In the genomic region with DNA sequence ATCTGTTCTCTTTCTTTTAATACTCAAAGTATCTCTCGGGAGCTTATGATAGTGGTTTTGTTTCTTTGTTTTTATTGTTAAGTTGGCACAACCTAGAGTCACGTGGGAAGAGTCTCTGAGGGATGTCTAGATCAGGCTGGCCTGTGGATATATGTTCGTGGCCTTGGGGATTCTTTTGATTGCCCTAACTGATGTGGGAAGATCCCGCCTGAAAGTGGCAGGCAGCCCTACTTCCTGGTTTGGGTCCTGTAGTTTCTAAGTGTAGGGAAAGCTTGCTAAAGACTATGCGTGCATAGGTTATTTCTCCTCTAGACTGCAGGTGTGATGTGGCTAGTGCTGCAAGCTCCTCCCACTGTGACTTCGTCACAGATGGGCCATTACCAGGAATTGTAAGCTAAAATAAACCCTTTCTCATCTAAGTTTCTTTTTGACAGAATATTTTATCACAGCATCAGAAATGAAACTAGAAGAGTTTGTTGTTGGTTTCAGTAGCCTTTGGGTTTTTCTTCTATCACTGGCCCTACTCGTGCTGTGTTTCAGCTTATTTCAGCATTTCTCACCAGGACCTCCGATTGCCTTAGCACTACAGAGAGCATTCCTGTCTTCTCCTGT, we compare ENCODE assay signal across 21 mouse cellular contexts. TPM values are rescaled to one million over a fixed set of nuclear protein-coding genes. Genes with fewer than 3 reads are reported as not detected.
DNase-seq lines count a peak whose midpoint lies in the region; ATAC-seq and TF ChIP-seq lines count a peak whose summit lies in the region.
"Had no signal": no experiment of that assay in that cellular context is flagged by ENCODE, and none has a peak within 500 bp of the region (broad histone marks: within the 10 kb centered on the region; RNA-seq: fewer than 3 reads in every experiment).

No protein-coding gene starts in this region.

- no peaks in the 10 kb centered on the region for H3K9me3 ChIP-seq in CH12.LX (replicated peaks; ENCODE audit: low read length)
- H3K9me3 ChIP-seq in forebrain, embryonic 16.5 days (ENCODE audit: control insufficient read depth, low read length) = no peaks in the 10 kb centered on the region
- H3K9me3 ChIP-seq: embryonic facial prominence, embryonic 10.5 days; embryonic facial prominence, embryonic 12.5 days; G1E had no signal

- H3K4me1 ChIP-seq in CH12.LX (ENCODE audit: control insufficient read depth in 1 of 2, insufficient read depth in 2 of 2) = peaks cover 3 to 41% of the 10 kb centered on the region in 2 experiments
- peaks cover 14% of the 10 kb centered on the region for H3K4me1 ChIP-seq in forebrain, embryonic 16.5 days (replicated peaks; ENCODE audit: control insufficient read depth, insufficient read depth, low read length)

- no peak for ATAC-seq in activated CD4-positive, CD25-positive, alpha-beta regulatory T cell, adult 4 months
- no peak for ATAC-seq in forebrain, embryonic 16.5 days
- ATAC-seq: CD4-positive, CD25-positive, alpha-beta regulatory T cell, adult 4 months; forebrain, embryonic 14.5 days; forebrain, postnatal 0 days; Patski had no signal

- in situ Hi-C loops in CH12.LX (cut with MboI; ENCODE audit: low pct_ligation_motif_present, low pct_unique_long_range_greater_than_20kb, low sequenced_read_pairs) = no loop called here

- dilution Hi-C loops in CH12.LX (cut with MboI; ENCODE audit: extremely low pct_ligation_motif_present, extremely low pct_unique_long_range_greater_than_20kb, low sequenced_read_pairs) = no loop called here

- TF ChIP-seq RAD21 in CH12.LX (IDR thresholded peaks at IDR 0.05; ENCODE audit: low read depth, low read length) = no peak

- peaks cover 29% of the 10 kb centered on the region for H3K79me2 ChIP-seq in CH12.LX (replicated peaks; ENCODE audit: control insufficient read depth, extremely low read depth, insufficient read depth, poor library complexity, severe bottlenecking)

- 0 out of 2 replicates have a peak, but pooled peaks have one; percentile 41 for TF ChIP-seq EP300 in CH12.LX (IDR thresholded peaks at IDR 0.05; ENCODE audit: low read length)

- DNase-seq in CD4-positive helper T cell, adult 2 months (ENCODE audit: low read depth, low spot score) = peak; percentile 23
- peak; percentile 23 for DNase-seq in CH12.LX (ENCODE audit: extremely low read depth)
- peak; percentile 59 for DNase-seq in induced T-regulatory cell, adult 2 months (ENCODE audit: low read depth)
- DNase-seq in c-Kit-positive CD71-positive TER-119-positive erythroid progenitor cells, embryonic 14.5 days (ENCODE audit: low spot score) = no peak
- DNase-seq: adrenal gland, adult 2 months; adrenal gland, postnatal 10 days; adrenal gland, postnatal 25 days; cerebellum, adult 11-12 months; cerebellum, adult 2 months; cerebellum, adult 9-10 months; cerebellum, postnatal 10 days; cerebellum, postnatal 25 days; forebrain, postnatal 0 days had no signal

- no peaks in the 10 kb centered on the region for H3K27me3 ChIP-seq in CH12.LX (replicated peaks)
- no peaks in the 10 kb centered on the region for H3K27me3 ChIP-seq in forebrain, embryonic 16.5 days (replicated peaks; ENCODE audit: control insufficient read depth, insufficient read depth, low read length)
- H3K27me3 ChIP-seq: embryonic facial prominence, embryonic 12.5 days; Patski had no signal

- H3K4me2 ChIP-seq in CH12.LX (ENCODE audit: insufficient read depth, low read depth, poor library complexity, severe bottlenecking) = peak overlapping the region; percentile 99; the same call in 1 of the 2 replicates
- no peak overlapping the region for H3K4me2 ChIP-seq in forebrain, embryonic 16.5 days (ENCODE audit: low read length)
- H3K4me2 ChIP-seq: embryonic facial prominence, embryonic 12.5 days had no signal

- no peak for TF ChIP-seq POLR2A in CH12.LX (IDR thresholded peaks at IDR 0.05; ENCODE audit: low read depth, low read length)

- no peak overlapping the region; the same call in 1 of the 2 replicates for H3K9ac ChIP-seq in CH12.LX (ENCODE audit: insufficient read depth, low read depth)
- no peak overlapping the region for H3K9ac ChIP-seq in forebrain, embryonic 16.5 days (replicated peaks; ENCODE audit: low read depth, low read length)
- H3K9ac ChIP-seq: embryonic facial prominence, embryonic 12.5 days; forebrain, postnatal 0 days had no signal

- WGBS in forebrain, embryonic 16.5 days = 91% methylated on average over 8 of the region's 8 CpGs

- TF ChIP-seq CTCF in CH12.LX (conservative IDR thresholded peaks at IDR 0.05 in 1 of 2, IDR thresholded peaks at IDR 0.05 in 1 of 2; ENCODE audit: low read depth in 2 of 2, low read length in 2 of 2) = no peak

- 0 out of 2 replicates have a peak overlapping the region, but pooled peaks have one; percentile 8 for H3K27ac ChIP-seq in CH12.LX (ENCODE audit: insufficient read depth, low read depth)
- H3K27ac ChIP-seq in forebrain, embryonic 16.5 days (ENCODE audit: low read length) = no peak overlapping the region
- H3K27ac ChIP-seq: embryonic facial prominence, embryonic 10.5 days; embryonic facial prominence, embryonic 12.5 days had no signal

- H3K4me3 ChIP-seq in CH12.LX (replicated peaks in 1 of 3; ENCODE audit: low read depth in 2 of 3, low read length in 2 of 3, poor library complexity in 1 of 3) = no peak overlapping the region
- H3K4me3 ChIP-seq in forebrain, embryonic 16.5 days (replicated peaks; ENCODE audit: low read length) = no peak overlapping the region
- H3K4me3 ChIP-seq: embryonic facial prominence, embryonic 10.5 days; embryonic facial prominence, embryonic 12.5 days had no signal

- peaks cover 40 to 68% of the 10 kb centered on the region in 2 experiments for H3K36me3 ChIP-seq in CH12.LX (replicated peaks in 1 of 2; ENCODE audit: control insufficient read depth in 1 of 2, insufficient read depth in 1 of 2, low read length in 1 of 2)
- peaks cover 23% of the 10 kb centered on the region for H3K36me3 ChIP-seq in forebrain, embryonic 16.5 days (ENCODE audit: control insufficient read depth, insufficient read depth)

TF ChIP-seq in CH12.LX, 34 proteins besides CTCF, POLR2A, EP300 and RAD21:
- TF ChIP-seq UBTF (IDR thresholded peaks at IDR 0.05; ENCODE audit: low read depth, low read length) (no peak), CHD2 (IDR thresholded peaks at IDR 0.05; ENCODE audit: low read length) (no peak), IRF4 (IDR thresholded peaks at IDR 0.05; ENCODE audit: low read depth, low read length) (peak; percentile 50; the same call in 1 of the 2 replicates), RCOR1 (conservative IDR thresholded peaks at IDR 0.05; ENCODE audit: low read depth, low read length) (no peak), ELF1 (IDR thresholded peaks at IDR 0.05; ENCODE audit: low read depth, low read length) (peak; percentile 65), POLR2AphosphoS2 (IDR thresholded peaks at IDR 0.05; ENCODE audit: low read depth, low read length) (no peak), MAX (IDR thresholded peaks at IDR 0.05; ENCODE audit: low read length) (no peak), ZNF384 (IDR thresholded peaks at IDR 0.05; ENCODE audit: low read depth, low read length) (no peak), MYC (IDR thresholded peaks at IDR 0.05; ENCODE audit: low read depth, low read length) (no peak), ZMIZ1 (IDR thresholded peaks at IDR 0.05; ENCODE audit: low read depth, low read length) (no peak), ETS1 (conservative IDR thresholded peaks at IDR 0.05; ENCODE audit: low read depth, low read length) (0 out of 2 replicates have a peak, but pooled peaks have one; percentile 26), E2F4 (IDR thresholded peaks at IDR 0.05; ENCODE audit: insufficient replicate concordance, low read depth, low read length) (no peak), MEF2A (IDR thresholded peaks at IDR 0.05; ENCODE audit: borderline replicate concordance, low read depth, low read length) (peak; percentile 70; the same call in 1 of the 2 replicates), MAFK (IDR thresholded peaks at IDR 0.05; ENCODE audit: insufficient replicate concordance, low read length) (0 out of 2 replicates have a peak, but pooled peaks have one; percentile 34), ZC3H11A (IDR thresholded peaks at IDR 0.05; ENCODE audit: low read depth, low read length) (no peak), BHLHE40 (IDR thresholded peaks at IDR 0.05; ENCODE audit: low read depth, low read length) (no peak), KAT2A (IDR thresholded peaks at IDR 0.05; ENCODE audit: insufficient replicate concordance, low read length) (no peak), SIN3A (IDR thresholded peaks at IDR 0.05; ENCODE audit: low read length) (no peak; the same call in 1 of the 2 replicates), CHD1 (IDR thresholded peaks at IDR 0.05; ENCODE audit: low read depth, low read length) (no peak)

RNA-seq across cellular contexts. Expression of a gene that starts 2.4 kb away (rescaled TPM):
- total RNA-seq in CH12.LX (2012; rRNA removed) = 20.4 and 23.0 TPM in 2 replicates
- total RNA-seq in CH12.LX (2014; rRNA removed) = 32.7 and 35.9 TPM in 2 replicates
- 15.4 and 18.7 TPM in 2 replicates for polyA plus RNA-seq in CH12.LX (2012; ENCODE audit: insufficient read length, low read depth)
- 1 to 10 TPM; 6.9 to 8.9 TPM for polyA plus RNA-seq in activated CD4-positive, CD25-positive, alpha-beta regulatory T cell, adult 4 months (2017; shearing (Covaris generic))
- 12.7 and 14.3 TPM in 2 replicates for polyA plus RNA-seq in forebrain, embryonic 16.5 days (2015; fragmentation: Nextera tagmentation; extraction: Ambion mirVana)

RNA-seq across cellular contexts. Expression of a gene that starts 2.5 kb away (rescaled TPM):
- total RNA-seq in CH12.LX (2012; rRNA removed) (31.2 and 36.4 TPM in 2 replicates), CH12.LX (2014; rRNA removed) (51.0 and 53.8 TPM in 2 replicates)
- polyA plus RNA-seq in CH12.LX (2012; ENCODE audit: insufficient read length, low read depth) = 43.4 and 56.7 TPM in 2 replicates
- polyA plus RNA-seq in activated CD4-positive, CD25-positive, alpha-beta regulatory T cell, adult 4 months (2017; shearing (Covaris generic)) = 10 to 100 TPM; 66.8 to 67.3 TPM
- polyA plus RNA-seq in forebrain, embryonic 16.5 days (2015; fragmentation: Nextera tagmentation; extraction: Ambion mirVana) = 33.0 and 35.4 TPM in 2 replicates

RNA-seq across cellular contexts. Expression of a gene that starts 23.2 kb away (rescaled TPM):
- total RNA-seq in CH12.LX (2012; rRNA removed) = 0.55 and 0.64 TPM in 2 replicates
- total RNA-seq in CH12.LX (2014; rRNA removed) = 0.08 and 0.12 TPM in 2 replicates
- polyA plus RNA-seq in CH12.LX (2012; ENCODE audit: insufficient read length, low read depth) = 0.26 and 0.29 TPM in 2 replicates
- under 1 TPM in 1 of 2 experiments, not detected in 1; 0.19 TPM for polyA plus RNA-seq in activated CD4-positive, CD25-positive, alpha-beta regulatory T cell, adult 4 months (2017; shearing (Covaris generic))
- 0.09 and 0.36 TPM in 2 replicates for polyA plus RNA-seq in forebrain, embryonic 16.5 days (2015; fragmentation: Nextera tagmentation; extraction: Ambion mirVana)
- total RNA-seq: adrenal gland, postnatal 25 days; G1E had no signal
- polyA plus RNA-seq: adrenal gland, adult 2 months; G1E had no signal

RNA-seq across cellular contexts. Expression of a gene that starts 29.9 kb away (rescaled TPM):
- 0.08 and 0.30 TPM in 2 replicates for total RNA-seq in CH12.LX (2012; rRNA removed)
- 0.34 and 0.36 TPM in 2 replicates for total RNA-seq in CH12.LX (2014; rRNA removed)
- polyA plus RNA-seq in CH12.LX (2012; ENCODE audit: insufficient read length, low read depth) = 1.5 and 1.6 TPM in 2 replicates
- 1 to 10 TPM in 1 of 2 experiments, under 1 TPM in 1; 0.63 to 1.0 TPM for polyA plus RNA-seq in activated CD4-positive, CD25-positive, alpha-beta regulatory T cell, adult 4 months (2017; shearing (Covaris generic))
- 0.35 and 0.43 TPM in 2 replicates for polyA plus RNA-seq in forebrain, embryonic 16.5 days (2015; fragmentation: Nextera tagmentation; extraction: Ambion mirVana)
- total RNA-seq: forebrain, postnatal 0 days had no signal
